Mouse (Mus musculus) naive thymus-derived CD4-positive, alpha-beta T cell, adult 2 months (primary cell): ENCODE data around the gene Esyt1.
"Not testable (repeated sequence)": the region's sequence is repeated elsewhere in the genome, so short reads cannot be mapped to it uniquely, and the experiment has no call there.

ENCODE experiments used
- DNase-seq: peaks from one replicate; pipeline ENCODE4 v3.0.0-alpha.2; 2011; ENCODE audit warnings: low read depth

The Esyt1 gene

DNA sequence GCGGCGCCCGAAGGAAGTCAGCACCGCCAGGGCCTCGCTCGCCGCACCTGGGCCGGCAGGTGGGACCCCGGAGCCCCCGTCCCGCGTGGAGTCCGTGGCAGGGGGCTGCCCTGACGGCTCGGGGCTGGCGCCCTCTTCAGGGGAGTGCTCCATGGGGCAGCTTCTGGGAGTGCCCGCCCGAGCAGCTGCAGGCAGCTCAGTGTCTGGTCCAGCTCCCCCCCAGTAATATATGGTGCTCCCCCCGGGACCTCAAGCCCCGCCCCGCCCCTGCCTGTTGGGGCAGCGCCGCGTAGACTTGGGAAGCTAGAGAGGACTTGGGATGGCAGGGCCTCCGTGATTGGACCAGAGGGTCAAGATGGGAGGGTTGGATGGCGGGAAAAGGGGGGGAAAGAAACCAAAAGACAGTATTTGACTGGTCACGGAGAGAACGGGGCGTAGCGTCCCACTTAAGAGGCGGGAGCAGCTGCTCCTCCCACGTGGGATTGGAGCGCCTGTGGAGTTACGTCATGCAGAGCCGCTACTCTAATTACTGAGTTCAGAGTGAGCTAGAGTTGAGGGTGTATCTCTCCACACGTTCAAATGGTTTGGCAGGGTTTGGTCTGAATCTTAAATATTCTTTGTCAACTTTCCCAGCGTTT is at the start of gene Esyt1:
Esyt1 (minus strand) TSS at position 201 of the 638 bp plus-strand sequence.
- DNase-seq = peak; percentile 96

DNA sequence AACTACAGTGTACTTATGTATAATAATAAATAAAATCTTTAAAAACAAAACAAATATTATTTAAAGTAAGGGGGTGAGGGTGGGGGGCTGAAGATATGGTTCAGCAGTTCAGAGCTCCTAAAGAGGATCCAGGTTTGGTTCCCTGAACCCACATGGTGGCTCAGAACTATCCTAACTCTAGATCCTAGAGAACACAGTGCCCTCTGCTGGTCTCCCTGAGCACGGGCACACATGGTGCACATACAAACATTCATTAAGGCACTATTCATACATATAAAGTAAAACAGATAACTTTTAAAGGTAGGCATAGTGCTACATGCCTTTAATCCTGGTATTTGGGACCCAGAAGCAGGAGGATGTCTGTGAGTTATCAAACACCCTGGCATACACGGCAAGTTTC is 49.4 kb upstream of the Esyt1 start:
- DNase-seq = no peak

DNA sequence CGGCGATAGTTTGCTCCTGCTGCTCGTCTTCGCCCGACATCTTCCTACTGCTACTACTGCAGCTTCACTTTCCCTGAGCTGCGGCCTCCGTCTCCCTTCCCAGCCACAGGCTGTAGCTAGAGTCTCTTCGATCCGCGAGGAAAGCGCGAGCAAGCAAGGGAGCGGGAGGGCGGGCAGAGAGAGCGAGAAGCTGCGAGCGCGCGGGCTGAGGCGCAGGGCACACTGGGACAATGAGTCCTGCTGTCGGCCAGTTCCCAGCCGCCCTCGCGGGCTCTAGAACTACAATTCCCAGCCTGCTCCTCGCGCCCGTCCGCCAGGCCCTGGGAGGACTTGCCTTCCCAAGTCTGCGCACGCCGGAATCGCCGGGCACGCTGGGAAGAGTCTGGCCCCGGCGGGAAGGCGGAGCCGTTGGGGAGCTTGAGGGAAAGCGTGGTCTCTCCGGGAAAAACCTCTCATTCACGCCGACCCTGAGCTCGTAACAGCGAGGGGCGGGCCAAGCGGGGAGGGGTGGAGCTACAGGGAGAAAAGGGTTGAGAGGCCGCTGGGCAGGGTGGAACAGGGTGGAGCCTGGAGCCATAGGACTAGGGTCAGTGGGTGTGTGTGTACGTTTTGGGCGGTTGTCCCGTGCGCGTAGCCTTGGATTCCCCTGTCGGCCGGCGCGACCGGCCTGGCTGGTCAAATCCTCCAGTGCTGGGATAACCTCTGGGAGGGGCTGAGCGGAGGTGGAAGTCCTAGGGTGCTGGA is 40.3 kb upstream of the Esyt1 start, which contains the start of gene Pa2g4:
Pa2g4 (minus strand) TSS at position 200 of the 744 bp plus-strand sequence.
- peak; percentile 93 for DNase-seq

- DNase-seq = peak; percentile 44
These were observed 39.6 kb upstream of the Esyt1 start for GRCm38 (mm10) chr10:128565206-128565787.

DNA sequence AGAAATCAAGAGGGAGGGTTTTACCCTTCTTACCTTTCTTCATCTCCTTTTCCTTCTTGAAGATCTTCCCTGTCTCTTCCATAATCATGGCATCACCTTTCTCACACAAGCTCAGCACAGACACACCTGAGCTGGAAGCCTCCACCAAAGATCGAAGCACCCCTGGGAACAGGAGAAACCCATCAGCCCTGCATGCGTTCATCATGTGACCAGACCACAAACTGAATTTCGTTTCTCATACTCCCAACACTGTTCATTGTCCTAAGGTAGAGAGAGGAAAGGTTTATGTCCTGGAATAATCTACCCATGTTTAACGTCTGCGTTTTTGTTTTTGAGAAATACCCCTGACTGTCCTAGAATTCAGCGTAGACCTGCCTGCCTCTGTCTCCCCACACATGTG is 37.9 kb upstream of the Esyt1 start:
- DNase-seq = no peak

DNA sequence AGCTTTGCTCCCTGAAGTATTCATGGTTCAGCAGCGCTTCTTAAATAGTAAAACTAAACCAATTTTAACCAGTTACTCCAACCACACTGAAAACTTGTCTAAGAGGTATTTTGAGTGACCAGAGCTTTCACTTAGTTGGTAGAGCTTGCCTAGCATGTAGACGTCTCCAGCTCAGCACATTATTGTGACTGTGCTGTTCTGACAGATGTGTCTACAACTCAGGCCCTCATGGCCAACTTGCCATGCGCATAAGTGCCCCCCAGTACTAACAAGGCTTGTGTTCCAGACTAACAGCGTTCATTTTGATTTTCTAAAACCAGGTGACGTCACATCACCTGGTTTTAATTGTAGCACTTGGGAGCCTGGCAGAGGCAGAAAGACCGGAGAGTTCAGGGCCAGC is 31.3 kb upstream of the Esyt1 start:
- DNase-seq = no peak

- DNase-seq = peak; percentile 41
These were observed 30.6 kb upstream of the Esyt1 start for GRCm38 (mm10) chr10:128556286-128556685.

GRCm38 (mm10) chr10:128555567-128555966 is 29.9 kb upstream of the Esyt1 start:
- DNase-seq = not testable (repeated sequence)

DNA sequence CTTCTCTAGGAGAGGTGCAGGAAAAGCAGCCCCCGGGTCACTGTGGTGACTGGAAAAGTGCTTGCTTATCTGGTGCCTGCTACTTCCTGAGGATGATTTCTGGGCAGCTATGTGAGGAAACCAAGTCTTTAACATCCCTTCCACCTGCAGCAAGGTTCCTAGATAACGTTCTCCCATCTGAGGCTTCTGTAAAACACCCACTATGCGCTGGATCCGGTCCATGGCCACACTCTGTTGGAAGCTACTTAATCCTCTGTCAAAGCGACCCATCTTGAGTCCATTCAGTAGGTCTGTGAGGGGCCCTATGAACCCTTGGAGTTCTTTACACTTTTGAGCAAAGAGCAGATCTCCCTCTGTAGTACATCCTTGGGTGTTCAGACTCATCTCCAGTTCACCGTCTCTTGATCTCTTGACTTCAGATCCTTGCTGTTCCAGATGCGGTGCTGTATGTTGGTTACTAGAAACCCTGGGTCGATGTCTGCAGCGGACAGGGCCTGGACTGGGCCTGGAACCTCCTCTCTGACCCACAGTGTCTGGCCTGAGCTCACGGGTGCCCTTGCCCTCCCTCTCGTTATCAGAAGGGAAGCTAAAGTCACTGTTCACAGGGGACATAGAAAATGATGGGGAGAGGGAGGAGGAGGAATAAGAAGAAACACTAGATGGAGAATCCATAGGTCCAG is 24.6 kb upstream of the Esyt1 start:
- DNase-seq = not testable (repeated sequence)

GRCm38 (mm10) chr10:128549682-128550057 is 24.0 kb upstream of the Esyt1 start:
- peak; percentile 50 for DNase-seq

- DNase-seq = peak; percentile 97
These were observed 23.4 kb upstream of the Esyt1 start, which contains the start of gene Rpl41 for GRCm38 (mm10) chr10:128548947-128549681. Rpl41 (minus strand) TSS chr10:128549305.

GRCm38 (mm10) chr10:128548051-128548791 is 22.6 kb upstream of the Esyt1 start:
- not testable (repeated sequence) for DNase-seq

DNA sequence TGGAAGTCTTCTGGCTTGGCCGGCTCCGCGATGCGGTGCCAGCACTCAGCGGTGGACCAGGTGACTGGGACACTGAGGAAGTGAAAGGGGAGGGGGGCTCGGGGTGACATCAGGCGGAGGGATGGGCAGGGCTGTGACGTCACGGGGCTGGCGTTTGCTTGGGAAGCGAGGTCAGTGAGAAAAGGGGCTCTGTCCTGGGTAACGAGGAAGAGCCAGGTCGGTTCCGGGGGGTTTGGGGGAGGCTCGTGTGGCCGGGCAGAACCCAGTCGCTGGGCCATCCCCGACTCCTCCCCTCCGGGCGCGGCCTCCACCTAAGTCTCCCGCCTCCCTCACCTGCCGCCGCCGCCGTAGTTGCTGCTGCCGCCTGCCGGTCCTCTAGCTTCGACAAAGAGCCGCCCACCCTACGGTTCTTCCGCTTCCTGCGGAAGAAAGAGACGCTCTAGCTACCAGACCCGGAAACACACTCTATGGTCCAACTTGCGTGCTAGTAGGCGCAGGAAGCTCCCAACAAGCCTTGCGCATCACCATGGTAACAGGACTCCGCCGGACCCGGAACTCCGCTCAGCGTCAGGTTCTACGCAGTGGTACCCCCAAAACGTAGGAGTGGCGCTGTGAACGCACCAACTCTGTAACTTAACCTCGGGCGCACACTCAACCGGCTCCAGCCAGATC is 21.8 kb upstream of the Esyt1 start, which contains the start of gene Zc3h10:
Zc3h10 (minus strand) TSS at position 414 of the 672 bp plus-strand sequence.
- DNase-seq = peak; percentile 98

DNA sequence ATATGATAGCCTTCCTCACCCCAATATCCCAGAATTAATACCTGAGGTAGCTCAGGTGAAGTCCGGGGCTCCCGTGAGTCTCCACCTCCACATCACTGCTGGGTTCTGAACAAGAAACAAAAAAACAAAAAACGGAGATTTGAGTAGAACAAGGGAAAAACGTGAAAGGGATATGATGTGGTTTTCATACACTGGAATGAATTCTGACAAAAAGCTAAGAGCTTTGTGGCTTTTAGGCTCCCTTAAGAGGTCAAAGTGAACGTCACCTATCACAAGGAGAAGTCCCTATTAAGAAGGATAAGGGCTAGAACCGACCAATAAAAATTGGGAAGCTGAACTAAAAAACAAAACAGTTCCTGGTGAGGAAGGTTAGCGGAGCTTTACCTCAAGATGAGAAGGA is 21.1 kb upstream of the Esyt1 start:
- no peak for DNase-seq

GRCm38 (mm10) chr10:128546361-128546760 is 20.7 kb upstream of the Esyt1 start:
- DNase-seq = peak; percentile 75

GRCm38 (mm10) chr10:128545570-128545898 is 19.9 kb upstream of the Esyt1 start:
- no peak for DNase-seq

- DNase-seq = no peak
These were observed 19.3 kb upstream of the Esyt1 start for GRCm38 (mm10) chr10:128544674-128545569.

GRCm38 (mm10) chr10:128544151-128544657 is 18.5 kb upstream of the Esyt1 start:
- DNase-seq = no peak

GRCm38 (mm10) chr10:128543100-128543499 is 17.4 kb upstream of the Esyt1 start:
- DNase-seq = no peak
